Mouse (Mus musculus) thymus, adult 2 months (tissue): ENCODE results near the gene Cip2a. TPM values are rescaled to one million over a fixed set of nuclear protein-coding genes. Genes with fewer than 3 reads are reported as not detected.
A peak's percentile ranks its signal among the peaks of the same experiment; 100 is the strongest.

Source experiments
- DNase-seq: peaks from one replicate; pipeline ENCODE4 v3.0.0; 2021
- H3K27ac ChIP-seq: fragments of 200-500 bp; 2 replicates; pipeline ENCODE4 v1.5.1; 2012; ENCODE audit warnings: low read length, control low read depth; ENCODE audit not compliant: control insufficient read depth, insufficient read depth
- H3K27me3 ChIP-seq: fragments of 200-500 bp; 2 replicates; pipeline ENCODE4 v1.6.1; 2012; ENCODE audit warnings: mild to moderate bottlenecking, low read length, moderate library complexity, mixed read lengths; ENCODE audit not compliant: control insufficient read depth, insufficient read depth
- H3K36me3 ChIP-seq: fragments of 200-500 bp; 2 replicates; pipeline ENCODE4 v1.6.1; 2012; ENCODE audit warnings: mild to moderate bottlenecking, low read length, moderate library complexity; ENCODE audit not compliant: control insufficient read depth, insufficient read depth
- H3K4me1 ChIP-seq: fragments of 200-500 bp; replicated peaks from 2 replicates; pipeline ENCODE4 v1.6.1; 2012; ENCODE audit warnings: low read length; ENCODE audit not compliant: control insufficient read depth, insufficient read depth
- H3K4me3 ChIP-seq: fragments of 200-500 bp; 2 replicates; pipeline ENCODE4 v1.5.1; 2012; ENCODE audit warnings: mild to moderate bottlenecking, low read length, control low read depth, moderate library complexity; ENCODE audit not compliant: control insufficient read depth, insufficient read depth
- CTCF ChIP-seq: fragments of 200-500 bp; IDR thresholded peaks from 2 replicates; pipeline ENCODE4 v1.5.1; 2012; ENCODE audit warnings: mild to moderate bottlenecking, control low read depth, low read length, moderate library complexity, borderline replicate concordance; ENCODE audit not compliant: control insufficient read depth, poor library complexity, insufficient read depth; ENCODE audit errors: extremely low read depth
- POLR2A ChIP-seq: fragments of 200-500 bp; IDR thresholded peaks from 2 replicates; pipeline ENCODE4 v1.6.1; 2012; ENCODE audit warnings: mild to moderate bottlenecking, low read length, control low read depth, moderate library complexity; ENCODE audit not compliant: control insufficient read depth, poor library complexity, insufficient read depth; ENCODE audit errors: extremely low read depth
- WGBS: fragments of 180-500 bp; shearing (Covaris S2); methylation state at CpG from one replicate; pipeline ENCODE4 v1.1.7; 2018; 5-methylcytosine and 5-hydroxymethylcytosine counted together
- polyA plus RNA-seq: library from polyadenylated mRNA; depleted of rRNA; stranded (reverse); fragments of >200 nt; gene quantifications from 2 replicates; pipeline ENCODE4 v1.2.3, GENCODE M21; 2012

Gene Cip2a
- polyA plus RNA-seq, 1 experiment, result 16.7 TPM

DNA sequence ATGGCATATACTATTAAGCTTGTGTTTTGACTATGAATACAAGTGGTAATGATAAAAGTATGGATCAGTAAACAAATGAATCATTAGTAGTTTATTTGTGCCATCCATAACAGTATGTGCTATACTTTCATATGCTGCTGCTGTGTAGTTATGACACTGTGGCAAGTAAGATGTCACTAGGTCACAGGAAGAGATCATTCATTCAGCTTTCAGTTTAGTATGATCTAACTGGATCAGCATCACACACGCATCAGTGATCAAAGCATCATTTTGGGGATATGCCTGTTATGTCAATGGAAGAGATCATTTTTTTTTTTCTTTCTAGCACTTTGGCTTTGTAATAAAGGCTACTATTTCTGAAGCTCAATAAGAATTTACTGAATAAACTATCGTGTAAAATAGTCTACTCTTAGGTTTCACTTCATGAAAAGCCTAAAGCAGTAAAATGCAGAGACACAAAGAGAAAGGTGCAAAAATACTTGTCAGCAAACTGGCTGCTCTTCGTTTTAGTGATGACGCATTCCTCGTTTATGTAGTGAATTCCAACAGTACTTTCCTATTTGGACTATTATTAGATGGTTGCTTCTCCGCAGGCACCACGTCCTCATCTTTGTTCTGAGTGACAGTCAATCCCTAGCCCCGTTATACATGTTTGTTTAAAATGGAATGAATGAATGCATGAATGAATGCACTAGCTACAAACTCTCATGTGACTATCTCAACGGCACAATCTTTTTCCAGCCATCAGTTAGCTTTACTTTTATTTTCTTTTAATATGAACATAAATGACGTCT lies 1.4 kb upstream of the Cip2a start:
- no peak overlapping the region for H3K4me3 ChIP-seq
- DNase-seq, result no peak
- no peak overlapping the region for H3K27ac ChIP-seq
- no peak for TF ChIP-seq POLR2A
- no peak for TF ChIP-seq CTCF
- peaks cover 3% of the 10 kb centered on the region for H3K4me1 ChIP-seq
- H3K36me3 ChIP-seq, result no peaks in the 10 kb centered on the region
- no peaks in the 10 kb centered on the region for H3K27me3 ChIP-seq
- 24% methylated on average over 10 of the region's 10 CpGs for WGBS

DNA sequence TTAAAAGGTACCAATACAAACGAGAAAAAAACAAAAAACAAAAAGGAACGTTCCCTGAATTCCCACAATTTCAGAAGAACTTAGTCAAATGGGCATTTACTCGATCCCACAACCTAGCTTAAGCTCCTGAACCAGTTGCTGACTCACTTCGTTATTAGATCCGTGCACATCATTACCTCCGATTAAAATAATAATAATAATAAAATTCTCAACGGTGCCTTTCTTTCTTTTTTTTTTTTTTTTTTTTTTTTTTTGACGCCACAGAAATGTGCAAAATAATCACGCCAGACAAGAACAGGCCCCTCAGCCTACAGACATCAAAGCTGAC lies 790 bp upstream of the Cip2a start:
- Histone ChIP-seq H3K4me3 (peak overlapping the region; percentile 90), H3K27ac (no peak overlapping the region), H3K27me3 (no peaks in the 10 kb centered on the region), H3K4me1 (peaks cover 3% of the 10 kb centered on the region), H3K36me3 (no peaks in the 10 kb centered on the region)
- WGBS, result 2% methylated on average over 9 of the region's 9 CpGs
- TF ChIP-seq POLR2A (no peak), CTCF (no peak)
- no peak for DNase-seq

DNA sequence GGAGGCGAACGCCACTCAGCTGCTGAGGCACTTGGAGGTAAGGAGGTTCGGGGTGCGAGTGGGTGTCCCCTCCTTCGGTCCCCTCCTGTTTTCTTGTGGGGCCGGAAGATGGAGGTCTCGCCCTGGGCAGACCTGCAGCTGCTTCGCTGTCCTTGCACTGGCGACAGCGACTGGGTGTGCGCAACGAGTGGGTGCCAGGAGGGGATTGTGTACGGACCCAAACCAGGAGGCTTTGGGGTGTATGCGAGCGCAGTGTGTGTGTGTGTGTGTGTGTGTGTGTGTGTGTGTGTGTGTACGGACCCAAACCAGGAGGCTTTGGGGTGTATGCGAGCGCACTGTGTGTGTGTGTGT lies 333 bp downstream of the Cip2a start:
- no peak for DNase-seq
- Histone ChIP-seq H3K4me1 (peaks cover 3% of the 10 kb centered on the region), H3K27ac (no peak overlapping the region), H3K27me3 (no peaks in the 10 kb centered on the region), H3K36me3 (peaks cover 6% of the 10 kb centered on the region), H3K4me3 (peak overlapping the region; percentile 90)
- no peak for TF ChIP-seq POLR2A
- no peak for TF ChIP-seq CTCF
- under 1% methylated on average over 18 of the region's 18 CpGs for WGBS

DNA sequence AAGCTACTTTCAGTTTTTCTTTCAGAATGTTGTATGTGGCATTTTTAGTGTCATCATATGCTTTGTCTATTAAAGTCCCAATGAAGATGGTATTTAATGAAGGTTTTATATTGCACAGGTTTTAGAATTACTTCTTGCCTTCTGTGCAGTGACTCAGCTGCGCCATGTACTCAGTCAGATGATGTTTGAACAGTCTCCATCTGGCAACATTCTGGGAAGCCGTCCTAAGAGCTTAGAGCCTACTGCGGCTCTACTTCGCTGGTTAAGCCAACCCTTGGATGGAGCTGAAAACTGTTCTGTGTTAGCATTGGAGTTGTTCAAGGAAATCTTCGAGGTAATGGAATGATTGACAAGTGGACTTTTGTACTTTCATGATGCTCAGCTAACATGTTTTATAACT lies 10.2 kb downstream of the Cip2a start:
- 99% methylated on average over 5 of the region's 5 CpGs for WGBS
- no peak for DNase-seq
- no peak for TF ChIP-seq POLR2A
- no peak for TF ChIP-seq CTCF
- Histone ChIP-seq H3K27ac (no peak overlapping the region), H3K4me3 (no peak overlapping the region), H3K4me1 (no peaks in the 10 kb centered on the region), H3K27me3 (no peaks in the 10 kb centered on the region), H3K36me3 (peaks cover 43% of the 10 kb centered on the region)

- 80% methylated on average over 5 of the region's 5 CpGs for WGBS
- H3K4me3 ChIP-seq, result no peak overlapping the region
- no peak for TF ChIP-seq CTCF
- TF ChIP-seq POLR2A, result no peak
- peaks cover 38% of the 10 kb centered on the region for H3K36me3 ChIP-seq
- no peaks in the 10 kb centered on the region for H3K4me1 ChIP-seq
- DNase-seq, result no peak
- no peak overlapping the region for H3K27ac ChIP-seq
- H3K27me3 ChIP-seq, result no peaks in the 10 kb centered on the region
Measured at GRCm38 (mm10) chr16:49016620-49017332, 22.8 kb downstream of the Cip2a start.

- Histone ChIP-seq H3K4me3 (no peak overlapping the region), H3K27me3 (no peaks in the 10 kb centered on the region), H3K4me1 (no peaks in the 10 kb centered on the region), H3K36me3 (no peaks in the 10 kb centered on the region), H3K27ac (no peak overlapping the region)
- DNase-seq, result no peak
- TF ChIP-seq POLR2A (no peak), CTCF (no peak)
- WGBS, result 88% methylated on average over 4 of the region's 4 CpGs
Measured at GRCm38 (mm10) chr16:49035852-49036251, 41.9 kb downstream of the Cip2a start.

DNA sequence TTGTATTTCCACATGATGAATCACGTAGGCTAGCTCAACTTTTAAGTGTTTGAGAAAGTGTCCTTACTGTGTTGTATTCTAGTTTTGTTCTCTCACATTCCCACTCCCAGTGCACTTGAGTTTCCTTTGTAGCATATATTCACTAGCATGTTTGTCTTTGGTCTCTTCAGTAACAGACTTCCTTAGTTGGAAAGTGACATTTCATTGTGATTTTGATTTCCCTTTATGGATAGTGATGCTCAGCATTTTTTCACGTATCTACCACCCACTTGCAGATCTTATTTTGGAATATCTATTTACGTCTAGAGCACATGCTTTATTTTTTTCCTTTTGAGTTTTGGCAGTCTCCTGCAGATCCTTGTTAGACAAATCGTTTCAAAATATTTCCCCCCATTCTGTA lies 43.8 kb downstream of the Cip2a start:
- H3K27ac ChIP-seq, result no peak overlapping the region
- H3K27me3 ChIP-seq, result no peaks in the 10 kb centered on the region
- no peaks in the 10 kb centered on the region for H3K4me1 ChIP-seq
- TF ChIP-seq CTCF (no peak), POLR2A (no peak)
- DNase-seq, result no peak
- WGBS, result 94% methylated on average over 4 of the region's 4 CpGs
- H3K36me3 ChIP-seq, result no peaks in the 10 kb centered on the region
- H3K4me3 ChIP-seq, result no peak overlapping the region
